Mouse (Mus musculus): ENCODE results near the gene Gmds.
A peak's percentile ranks its signal among the peaks of the same experiment; 100 is the strongest.

Gene Gmds

GRCm38 (mm10) chr13:32158240-32158639 is 180.3 kb downstream of the Gmds start:
- no peak for DNase-seq

- DNase-seq, result no peak
Observed at GRCm38 (mm10) chr13:32145916-32146315, 192.6 kb downstream of the Gmds start.

GRCm38 (mm10) chr13:32145179-32145578 is 193.4 kb downstream of the Gmds start:
- no peak for DNase-seq

- no peak for DNase-seq
Observed at GRCm38 (mm10) chr13:32143651-32144050, 194.9 kb downstream of the Gmds start.

- DNase-seq, result no peak
Observed at GRCm38 (mm10) chr13:32134663-32135273, 203.8 kb downstream of the Gmds start.

- no peak for DNase-seq
Observed at GRCm38 (mm10) chr13:32129970-32130369, 208.6 kb downstream of the Gmds start.

DNA sequence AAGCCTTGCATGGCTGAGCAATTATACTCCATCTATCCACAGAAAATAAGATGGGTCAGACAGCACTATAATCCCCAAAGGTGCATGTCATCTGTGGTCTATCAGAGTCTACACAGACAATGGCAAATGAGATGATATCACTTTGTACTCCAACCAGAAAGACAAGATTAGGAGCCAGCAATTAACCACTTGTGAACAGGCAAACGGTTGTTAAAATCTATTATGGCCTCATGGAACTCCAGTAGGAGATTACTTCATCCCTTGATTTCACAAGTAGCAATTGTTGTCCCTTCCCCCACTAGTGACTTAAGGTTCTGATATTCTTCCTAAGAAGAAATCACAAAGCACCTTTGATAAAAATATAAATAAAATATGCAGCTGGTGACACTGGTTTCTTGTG is 220.2 kb downstream of the Gmds start:
- DNase-seq, result no peak

GRCm38 (mm10) chr13:32115468-32115867 is 223.1 kb downstream of the Gmds start:
- no peak for DNase-seq

DNA sequence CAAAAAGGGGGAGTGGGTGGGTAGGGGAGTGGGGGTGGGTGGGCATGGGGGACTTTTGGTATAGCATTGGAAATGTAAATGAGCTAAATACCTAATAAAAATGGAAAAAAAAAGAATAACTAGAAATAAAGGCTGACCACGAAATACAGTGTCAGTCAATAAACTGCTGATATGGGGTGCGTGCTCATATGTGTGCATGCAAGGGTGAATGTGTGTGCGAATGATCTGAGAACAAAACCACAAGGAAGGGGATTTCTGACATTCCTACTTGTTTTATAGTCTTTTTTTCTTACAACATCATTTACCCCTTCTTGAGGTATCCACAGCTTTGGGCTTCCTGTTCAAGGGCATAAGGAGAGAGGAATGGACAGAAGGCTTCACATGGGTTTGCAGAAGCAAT is 224.7 kb downstream of the Gmds start:
- no peak for DNase-seq

GRCm38 (mm10) chr13:32088303-32088977 is 250.1 kb downstream of the Gmds start:
- DNase-seq, result no peak

- DNase-seq, result peak; percentile 22 to 41
Observed at GRCm38 (mm10) chr13:32080520-32081249, 257.9 kb downstream of the Gmds start.

- no peak for DNase-seq
Observed at GRCm38 (mm10) chr13:32073630-32074029, 264.9 kb downstream of the Gmds start.

GRCm38 (mm10) chr13:32055321-32055720 is 283.2 kb downstream of the Gmds start:
- peak; percentile 61 to 70 for DNase-seq

DNA sequence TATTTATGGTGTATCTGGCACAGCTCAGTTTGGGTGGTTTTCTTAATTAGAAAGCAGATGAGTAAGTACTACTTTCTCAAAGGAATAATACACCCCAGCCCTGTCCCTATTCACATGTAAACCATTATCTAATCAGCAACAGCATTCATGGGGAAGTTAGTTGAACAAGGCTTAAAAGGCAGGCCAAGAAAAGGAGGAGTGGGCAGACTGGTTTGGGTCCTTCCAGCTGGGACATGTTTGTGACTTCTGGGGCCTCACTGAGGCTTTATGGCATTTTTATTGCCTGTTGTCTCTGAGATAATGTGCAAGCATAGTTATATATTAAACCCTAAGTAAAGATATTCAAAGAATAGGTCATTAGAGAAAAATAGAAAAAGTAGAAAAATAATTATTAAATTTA is 285.0 kb downstream of the Gmds start:
- DNase-seq, result no peak

GRCm38 (mm10) chr13:32047980-32048959 is 290.3 kb downstream of the Gmds start:
- no peak for DNase-seq

DNA sequence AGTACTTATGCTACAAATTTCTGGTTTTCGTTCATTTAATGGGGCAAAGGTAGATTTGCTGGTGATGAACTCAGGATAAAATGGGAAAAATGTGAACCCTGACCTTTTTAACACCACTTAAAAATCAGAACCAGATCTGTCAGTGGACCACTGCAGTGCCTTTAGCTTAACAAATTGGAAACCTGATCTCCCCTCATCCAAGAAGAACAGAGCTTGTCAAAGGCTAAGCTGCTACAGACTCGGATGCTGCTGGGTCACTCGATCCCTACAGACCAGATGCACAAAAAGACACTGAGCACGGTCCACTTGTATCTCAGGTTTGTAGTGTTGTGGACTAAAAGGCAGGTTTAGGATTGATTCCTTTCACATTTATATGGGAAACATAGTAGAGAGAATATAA is 291.6 kb downstream of the Gmds start:
- no peak for DNase-seq

- DNase-seq, result no peak
Observed at GRCm38 (mm10) chr13:32042748-32043147, 295.8 kb downstream of the Gmds start.

- DNase-seq, result no peak
Observed at GRCm38 (mm10) chr13:32040822-32041221, 297.7 kb downstream of the Gmds start.

DNA sequence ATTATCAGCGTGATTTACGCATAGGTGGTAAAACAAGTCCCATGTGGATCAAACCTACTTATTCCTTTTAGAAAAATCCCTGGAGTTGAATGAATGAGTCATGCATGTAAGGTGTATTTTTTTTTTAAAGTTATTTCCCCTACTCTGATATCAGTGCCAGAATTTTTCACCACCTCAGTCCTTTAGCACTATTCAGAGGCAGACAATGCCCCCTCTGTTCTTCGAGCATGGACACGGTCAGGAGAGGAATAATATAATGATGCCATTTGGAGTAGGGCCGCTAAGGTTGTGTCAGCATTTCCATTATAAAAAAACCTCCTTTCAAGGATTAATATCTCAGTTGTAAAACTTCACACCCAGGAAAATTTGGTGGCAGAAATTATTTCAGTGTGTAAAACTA is 301.6 kb downstream of the Gmds start:
- DNase-seq, result no peak

DNA sequence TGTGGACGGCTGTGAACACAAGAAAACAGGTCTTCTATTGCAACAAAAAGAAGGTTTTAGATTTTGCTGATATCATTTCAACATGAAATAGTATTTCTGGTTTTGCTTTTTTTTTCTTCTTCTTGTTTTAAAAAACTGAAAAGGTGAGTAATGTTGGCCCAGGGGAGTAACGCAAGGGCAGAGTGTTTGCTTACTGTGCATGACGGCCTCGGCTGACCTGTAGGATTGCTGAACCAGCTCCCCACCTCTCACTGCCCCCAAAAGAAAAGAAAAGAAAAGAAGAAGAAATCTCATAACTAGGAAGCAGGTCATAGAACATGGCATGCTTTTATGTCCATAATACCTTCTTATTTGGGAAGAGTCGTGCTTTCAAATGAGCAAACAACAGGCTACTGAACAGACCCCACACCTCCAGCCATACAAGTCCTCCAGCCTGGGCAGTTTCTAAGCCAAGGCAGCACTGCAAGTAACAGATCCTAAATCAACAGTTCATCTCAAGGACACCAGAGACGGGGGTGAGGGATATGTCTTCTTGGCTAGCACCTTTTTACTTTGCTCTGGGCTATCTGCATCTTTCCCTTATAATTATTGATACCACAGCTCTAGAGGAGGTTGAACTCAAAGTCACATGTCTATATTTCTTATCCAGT is 303.6 kb downstream of the Gmds start:
- DNase-seq, result no peak

GRCm38 (mm10) chr13:32034139-32034538 is 304.4 kb downstream of the Gmds start:
- peak; percentile 32 to 56 for DNase-seq
